Mouse (Mus musculus) hindbrain, embryonic 14.5 days (tissue): ENCODE results near the gene Scn4b. TPM values are rescaled to one million over a fixed set of nuclear protein-coding genes. Genes with fewer than 3 reads are reported as not detected.

Experiments used
- ATAC-seq: fragments of 200-750 bp; cut with Nextera tagmentation; 2 replicates; pipeline ENCODE4 v1.8.0; 2017; ENCODE audit warnings: moderate number of reproducible peaks, mild to moderate bottlenecking, moderate TSS enrichment, moderate library complexity; ENCODE audit not compliant: low FRiP score
- DNase-seq: peaks from one replicate; pipeline ENCODE4 v3.0.0-alpha.2; 2015; ENCODE audit warnings: low spot score
- H3K27ac ChIP-seq: fragments of 300-500 bp; sonication (generic); 2 replicates; pipeline ENCODE4 v1.5.1; 2014; ENCODE audit warnings: mild to moderate bottlenecking, moderate library complexity
- H3K27me3 ChIP-seq: fragments of 300-500 bp; sonication (generic); 2 replicates; pipeline ENCODE4 v1.6.1; 2014; ENCODE audit warnings: mild to moderate bottlenecking, low read length, mixed read lengths; ENCODE audit not compliant: control insufficient read depth, insufficient read depth
- H3K36me3 ChIP-seq: fragments of 300-500 bp; sonication (generic); replicated peaks from 2 replicates; pipeline ENCODE4 v1.6.1; 2014; ENCODE audit not compliant: control insufficient read depth, insufficient read depth
- H3K4me1 ChIP-seq: fragments of 300-500 bp; sonication (generic); replicated peaks from 2 replicates; pipeline ENCODE4 v1.6.1; 2014; ENCODE audit warnings: antibody characterized with exemption, low read length, mixed read lengths; ENCODE audit not compliant: control insufficient read depth, insufficient read depth
- H3K4me2 ChIP-seq: fragments of 300-500 bp; sonication (generic); replicated peaks from 2 replicates; pipeline ENCODE4 v1.6.1; 2014; ENCODE audit warnings: mild to moderate bottlenecking, moderate library complexity
- H3K4me3 ChIP-seq: fragments of 300-500 bp; sonication (generic); replicated peaks from 2 replicates; pipeline ENCODE4 v1.5.1; 2014; ENCODE audit warnings: mild to moderate bottlenecking, low read length
- H3K9ac ChIP-seq: fragments of 300-500 bp; sonication (generic); 2 replicates; pipeline ENCODE4 v1.6.1; 2014
- H3K9me3 ChIP-seq: fragments of 300-500 bp; sonication (generic); 2 replicates; pipeline ENCODE4 v1.6.1; 2016; ENCODE audit warnings: low read length; ENCODE audit not compliant: control insufficient read depth
- WGBS: fragments of 180-500 bp; shearing (Covaris S2); extraction: QIAGEN DNeasy Blood & Tissue Kit; methylation state at CpG from one replicate; pipeline ENCODE4 v1.1.7; 2014; 5-methylcytosine and 5-hydroxymethylcytosine counted together
- polyA plus RNA-seq: library from polyadenylated mRNA; unstranded; fragments of >200 nt; fragmentation: Nextera tagmentation; extraction: Ambion mirVana; gene quantifications from 2 replicates; pipeline ENCODE4 v1.2.1, GENCODE M21; 2014

Gene Scn4b
- polyA plus RNA-seq, 1 experiment from 2014 or later, result 0.07 TPM

- ATAC-seq (no peak), DNase-seq (no peak)
- Histone ChIP-seq H3K36me3 (no peaks in the 10 kb centered on the region), H3K9me3 (no peaks in the 10 kb centered on the region), H3K27ac (no peak overlapping the region), H3K4me1 (no peaks in the 10 kb centered on the region), H3K4me3 (no peak overlapping the region), H3K27me3 (no peaks in the 10 kb centered on the region), H3K9ac (no peak overlapping the region), H3K4me2 (no peak overlapping the region)
- WGBS, result 88% methylated on average over 5 of the region's 5 CpGs
Measured at GRCm38 (mm10) chr9:45197549-45197948, 59.4 kb downstream of the Scn4b start.

GRCm38 (mm10) chr9:45201319-45201947, 63.2 kb downstream of the Scn4b start:
- Histone ChIP-seq H3K27me3 (no peaks in the 10 kb centered on the region), H3K36me3 (no peaks in the 10 kb centered on the region), H3K4me3 (no peak overlapping the region), H3K9me3 (no peaks in the 10 kb centered on the region), H3K9ac (no peak overlapping the region), H3K27ac (no peak overlapping the region), H3K4me1 (no peaks in the 10 kb centered on the region), H3K4me2 (no peak overlapping the region)
- 91% methylated on average over 5 of the region's 5 CpGs for WGBS
- ATAC-seq, result no peak
- DNase-seq, result no peak

GRCm38 (mm10) chr9:45202021-45202798, 64.0 kb downstream of the Scn4b start:
- 81% methylated on average over 9 of the region's 9 CpGs for WGBS
- Histone ChIP-seq H3K4me1 (no peaks in the 10 kb centered on the region), H3K9ac (no peak overlapping the region), H3K4me2 (no peak overlapping the region), H3K4me3 (no peak overlapping the region), H3K27me3 (no peaks in the 10 kb centered on the region), H3K9me3 (no peaks in the 10 kb centered on the region), H3K36me3 (no peaks in the 10 kb centered on the region), H3K27ac (no peak overlapping the region)
- ATAC-seq (no peak), DNase-seq (no peak)

Other genes starting within 250 kb of the Scn4b start
- 774 and 980 TPM in 2 replicates for gene Atp5l, start 217.7 kb upstream of the Scn4b start, polyA plus RNA-seq
- gene Ube4a, start 172.8 kb upstream of the Scn4b start, polyA plus RNA-seq, result 46.0 and 50.2 TPM in 2 replicates
- gene Cd3g, start 158.0 kb upstream of the Scn4b start, polyA plus RNA-seq, result not detected in 2 replicates
- gene Cd3d, start 156.6 kb upstream of the Scn4b start, polyA plus RNA-seq, result not detected in 2 replicates
- gene Cd3e, start 128.8 kb upstream of the Scn4b start, polyA plus RNA-seq, result 0.20 and 0.22 TPM in 2 replicates
- gene Mpzl2, start 98.6 kb upstream of the Scn4b start, polyA plus RNA-seq, result 0.44 and 0.90 TPM in 2 replicates
- 1.1 and 1.7 TPM in 2 replicates for gene Mpzl3, start 83.2 kb upstream of the Scn4b start, polyA plus RNA-seq
- gene Jaml, start 59.2 kb upstream of the Scn4b start, polyA plus RNA-seq, result 0.25 TPM in 1 of 2 replicates, not detected in the other
- gene Scn2b, start 20.6 kb upstream of the Scn4b start, polyA plus RNA-seq, result 6.9 and 8.1 TPM in 2 replicates
- not detected in 2 replicates for gene BC049352, start 43.6 kb downstream of the Scn4b start, polyA plus RNA-seq
- gene Tmprss4, start 65.7 kb downstream of the Scn4b start, polyA plus RNA-seq, result not detected in 2 replicates
- gene Il10ra, start 130.8 kb downstream of the Scn4b start, polyA plus RNA-seq, result 0.68 and 0.85 TPM in 2 replicates
- not detected in 2 replicates for gene Tmprss13, start 180.7 kb downstream of the Scn4b start, polyA plus RNA-seq
- gene Fxyd6, start 231.8 kb downstream of the Scn4b start, polyA plus RNA-seq, result 377 and 410 TPM in 2 replicates